Mouse (Mus musculus) heart, postnatal 0 days (tissue): Measurements from ENCODE around the gene Clec2h. TPM values are rescaled to one million over a fixed set of nuclear protein-coding genes. Genes with fewer than 3 reads are reported as not detected.
"Not testable (repeated sequence)": the region's sequence is repeated elsewhere in the genome, so short reads cannot be mapped to it uniquely, and the experiment has no call there.

Source experiments
- ATAC-seq: fragments of 200-750 bp; cut with Nextera tagmentation; 2 replicates; pipeline ENCODE4 v1.8.0; 2017; ENCODE audit warnings: low read depth, moderate number of reproducible peaks, moderate library complexity; ENCODE audit not compliant: insufficient read depth
- DNase-seq: peaks from one replicate; pipeline ENCODE4 v3.0.0-alpha.2; 2016; ENCODE audit warnings: low spot score
- H3K27ac ChIP-seq: fragments of 300-500 bp; sonication (generic); 2 replicates; pipeline ENCODE4 v1.5.1; 2014; ENCODE audit warnings: low read depth, mild to moderate bottlenecking
- H3K27me3 ChIP-seq: fragments of 300-500 bp; sonication (generic); 2 replicates; pipeline ENCODE4 v1.6.1; 2014; ENCODE audit warnings: low read length, mixed read lengths; ENCODE audit not compliant: control insufficient read depth, insufficient read depth
- H3K36me3 ChIP-seq: fragments of 300-500 bp; sonication (generic); replicated peaks from 2 replicates; pipeline ENCODE4 v1.6.1; 2014; ENCODE audit warnings: low read length, mixed read lengths; ENCODE audit not compliant: control insufficient read depth, insufficient read depth
- H3K4me1 ChIP-seq: fragments of 300-500 bp; sonication (generic); 2 replicates; pipeline ENCODE4 v1.6.1; 2014; ENCODE audit warnings: antibody characterized with exemption; ENCODE audit not compliant: control insufficient read depth, insufficient read depth
- H3K4me2 ChIP-seq: fragments of 300-500 bp; sonication (generic); 2 replicates; pipeline ENCODE4 v1.6.1; 2014; ENCODE audit warnings: low read depth, mild to moderate bottlenecking, low read length, moderate library complexity
- H3K4me3 ChIP-seq: fragments of 300-500 bp; sonication (generic); 2 replicates; pipeline ENCODE4 v1.5.1; 2014; ENCODE audit warnings: low read depth, low read length
- H3K9ac ChIP-seq: fragments of 300-500 bp; sonication (generic); replicated peaks from 2 replicates; pipeline ENCODE4 v1.6.1; 2014; ENCODE audit warnings: low read depth, low read length, mixed read lengths
- H3K9me3 ChIP-seq: fragments of 300-500 bp; sonication (generic); replicated peaks from 2 replicates; pipeline ENCODE4 v1.6.1; 2016; ENCODE audit warnings: low read length; ENCODE audit not compliant: control insufficient read depth
- CTCF ChIP-seq: IDR thresholded peaks from 2 replicates; pipeline ENCODE4 v1.5.1; 2016; ENCODE audit warnings: antibody characterized with exemption, control low read depth, low read depth
- EP300 ChIP-seq: IDR thresholded peaks from 2 replicates; pipeline ENCODE4 v1.6.1; 2016; ENCODE audit warnings: antibody characterized with exemption, low read depth
- WGBS: fragments of 180-500 bp; shearing (Covaris S2); extraction: QIAGEN DNeasy Blood & Tissue Kit; methylation state at CpG from one replicate; pipeline ENCODE4 v1.1.7; 2014; 5-methylcytosine and 5-hydroxymethylcytosine counted together
- polyA plus RNA-seq: library from polyadenylated mRNA; unstranded; fragments of >200 nt; fragmentation: Nextera tagmentation; extraction: Ambion mirVana; gene quantifications from 2 replicates; pipeline ENCODE4 v1.2.1, GENCODE M21; 2015
- total RNA-seq: library from RNA; depleted of rRNA; stranded (reverse); fragments of >200 nt; gene quantifications from 2 replicates; pipeline ENCODE4 v1.2.3, GENCODE M21; 2014; ENCODE audit warnings: low replicate concordance

Clec2h gene
- total and polyA plus RNA-seq, 2 experiments from 2014 or later, result not detected

- peak; percentile 48 for DNase-seq
- TF ChIP-seq CTCF, result peak; percentile 70
- H3K9me3 ChIP-seq, H3K9ac ChIP-seq, H3K27me3 ChIP-seq, H3K36me3 ChIP-seq, H3K4me1 ChIP-seq, H3K27ac ChIP-seq, H3K4me2 ChIP-seq, H3K4me3 ChIP-seq: not testable (repeated sequence)
- WGBS, result 43% methylated on average over 13 of the region's 13 CpGs
- peak; percentile 55 for ATAC-seq
Measured at GRCm38 (mm10) chr6:128629771-128630739, 32.1 kb upstream of the Clec2h start.

- H3K36me3 ChIP-seq, H3K9me3 ChIP-seq, H3K27me3 ChIP-seq, H3K4me1 ChIP-seq, DNase-seq, H3K9ac ChIP-seq, ATAC-seq, H3K27ac ChIP-seq, H3K4me3 ChIP-seq, H3K4me2 ChIP-seq: not testable (repeated sequence)
- 64% methylated on average over 15 of the region's 15 CpGs for WGBS
Measured at GRCm38 (mm10) chr6:128630912-128631905, 31.0 kb upstream of the Clec2h start.

- no peak overlapping the region for H3K27ac ChIP-seq
- no peak for DNase-seq
- no peaks in the 10 kb centered on the region for H3K9me3 ChIP-seq
- H3K27me3 ChIP-seq, result no peaks in the 10 kb centered on the region
- no peak overlapping the region for H3K9ac ChIP-seq
- no peaks in the 10 kb centered on the region for H3K4me1 ChIP-seq
- H3K4me3 ChIP-seq, result no peak overlapping the region
- WGBS, result 89% methylated on average over 1 of the region's 1 CpGs
- no peaks in the 10 kb centered on the region for H3K36me3 ChIP-seq
- ATAC-seq, result no peak
- no peak overlapping the region for H3K4me2 ChIP-seq
- no peak for TF ChIP-seq EP300
- TF ChIP-seq CTCF, result no peak
Measured at GRCm38 (mm10) chr6:128640673-128641072, 21.5 kb upstream of the Clec2h start.

- Histone ChIP-seq H3K27me3 (no peaks in the 10 kb centered on the region), H3K36me3 (no peaks in the 10 kb centered on the region), H3K4me2 (no peak overlapping the region), H3K4me1 (no peaks in the 10 kb centered on the region), H3K4me3 (no peak overlapping the region), H3K27ac (no peak overlapping the region), H3K9ac (no peak overlapping the region), H3K9me3 (no peaks in the 10 kb centered on the region)
- ATAC-seq, result no peak
- TF ChIP-seq CTCF, result no peak
- TF ChIP-seq EP300, result no peak
- WGBS, result 62% methylated on average over 2 of the region's 2 CpGs
- DNase-seq, result no peak
Measured at GRCm38 (mm10) chr6:128641116-128641716, 21.0 kb upstream of the Clec2h start.

- no peak overlapping the region for H3K4me3 ChIP-seq
- no peaks in the 10 kb centered on the region for H3K9me3 ChIP-seq
- TF ChIP-seq CTCF, result no peak
- no peak for TF ChIP-seq EP300
- no peak overlapping the region for H3K9ac ChIP-seq
- no peaks in the 10 kb centered on the region for H3K27me3 ChIP-seq
- no peaks in the 10 kb centered on the region for H3K36me3 ChIP-seq
- WGBS, result 43% methylated on average over 2 of the region's 2 CpGs
- no peak overlapping the region for H3K27ac ChIP-seq
- no peak overlapping the region for H3K4me2 ChIP-seq
- no peaks in the 10 kb centered on the region for H3K4me1 ChIP-seq
- DNase-seq (no peak), ATAC-seq (no peak)
Measured at GRCm38 (mm10) chr6:128643999-128644398, 18.2 kb upstream of the Clec2h start.

- not testable (repeated sequence) for H3K27ac ChIP-seq, DNase-seq, H3K4me1 ChIP-seq, H3K9ac ChIP-seq, H3K9me3 ChIP-seq, H3K4me2 ChIP-seq, ATAC-seq, H3K4me3 ChIP-seq, H3K27me3 ChIP-seq, H3K36me3 ChIP-seq
- WGBS, result 90% methylated on average over 20 of the region's 20 CpGs
Measured at GRCm38 (mm10) chr6:128644694-128645093, 17.5 kb upstream of the Clec2h start.

GRCm38 (mm10) chr6:128645708-128646107 is 16.5 kb upstream of the Clec2h start:
- not testable (repeated sequence) for H3K4me2 ChIP-seq, H3K27ac ChIP-seq, H3K27me3 ChIP-seq, H3K4me1 ChIP-seq, H3K36me3 ChIP-seq, H3K4me3 ChIP-seq, H3K9me3 ChIP-seq, DNase-seq, ATAC-seq, H3K9ac ChIP-seq
- 84% methylated on average over 12 of the region's 12 CpGs for WGBS
